Mouse (Mus musculus) cerebellum, adult (tissue): Measurements from ENCODE around the gene Slc13a2.

Experiments used
- ATAC-seq: cut with Nextera tagmentation; 2 replicates; pipeline ENCODE4 v1.9.2; 2017; ENCODE audit warnings: mild to moderate bottlenecking, moderate library complexity, mixed read lengths; ENCODE audit not compliant: insufficient number of reproducible peaks, low FRiP score, low TSS enrichment

The Slc13a2 gene

GRCm38 (mm10) chr11:78435776-78436349 is 13.8 kb upstream of the Slc13a2 start:
- no peak for ATAC-seq

GRCm38 (mm10) chr11:78434052-78434451 is 12.0 kb upstream of the Slc13a2 start:
- ATAC-seq, result no peak

- no peak for ATAC-seq
These were observed 9.2 kb upstream of the Slc13a2 start for GRCm38 (mm10) chr11:78431176-78431575.

GRCm38 (mm10) chr11:78430195-78430878 is 8.3 kb upstream of the Slc13a2 start:
- no peak for ATAC-seq

- no peak for ATAC-seq
These were observed 6.3 kb upstream of the Slc13a2 start for GRCm38 (mm10) chr11:78428309-78428708.

- ATAC-seq, result no peak
These were observed 5.6 kb upstream of the Slc13a2 start for GRCm38 (mm10) chr11:78427655-78428054.

GRCm38 (mm10) chr11:78425572-78425971 is 3.6 kb upstream of the Slc13a2 start:
- no peak for ATAC-seq

- no peak for ATAC-seq
These were observed 2.3 kb upstream of the Slc13a2 start for GRCm38 (mm10) chr11:78424352-78424751.

GRCm38 (mm10) chr11:78421201-78422009 is 612 bp downstream of the Slc13a2 start:
- ATAC-seq, result no peak

- ATAC-seq, result no peak
These were observed 1.6 kb downstream of the Slc13a2 start for GRCm38 (mm10) chr11:78420263-78420889.

GRCm38 (mm10) chr11:78416854-78417253 is 5.2 kb downstream of the Slc13a2 start:
- ATAC-seq, result no peak

- no peak for ATAC-seq
These were observed 9.2 kb downstream of the Slc13a2 start for GRCm38 (mm10) chr11:78412861-78413260.

- ATAC-seq, result no peak
These were observed 9.6 kb downstream of the Slc13a2 start for GRCm38 (mm10) chr11:78412324-78412850.

- no peak for ATAC-seq
These were observed 10.3 kb downstream of the Slc13a2 start for GRCm38 (mm10) chr11:78411606-78412323.

GRCm38 (mm10) chr11:78408256-78409240 is 13.5 kb downstream of the Slc13a2 start:
- no peak for ATAC-seq

- ATAC-seq, result no peak
These were observed 20.0 kb downstream of the Slc13a2 start for GRCm38 (mm10) chr11:78402062-78402461.

- no peak for ATAC-seq
These were observed 20.5 kb downstream of the Slc13a2 start for GRCm38 (mm10) chr11:78401469-78401868.

- ATAC-seq, result no peak
These were observed 21.1 kb downstream of the Slc13a2 start for GRCm38 (mm10) chr11:78400936-78401335.

- no peak for ATAC-seq
These were observed 22.3 kb downstream of the Slc13a2 start for GRCm38 (mm10) chr11:78399680-78400079.
